Mouse (Mus musculus): ENCODE measurements around the gene Fgfr2.
A peak's percentile ranks its signal among the peaks of the same experiment; 100 is the strongest.

Gene Fgfr2

GRCm38 (mm10) chr7:130800681-130801080 lies 2322.5 kb downstream of the Fgfr2 start:
- DNase-seq: no peak

- DNase-seq: no peak
Observed at GRCm38 (mm10) chr7:130799418-130799817, 2323.7 kb downstream of the Fgfr2 start.

GRCm38 (mm10) chr7:130797524-130797923 lies 2325.6 kb downstream of the Fgfr2 start:
- no peak for DNase-seq

GRCm38 (mm10) chr7:130796786-130797185 lies 2326.4 kb downstream of the Fgfr2 start:
- DNase-seq: no peak

GRCm38 (mm10) chr7:130793671-130794070 lies 2329.5 kb downstream of the Fgfr2 start:
- no peak for DNase-seq

- no peak for DNase-seq
Observed at GRCm38 (mm10) chr7:130789456-130789855, 2333.7 kb downstream of the Fgfr2 start.

GRCm38 (mm10) chr7:130788950-130789349 lies 2334.2 kb downstream of the Fgfr2 start:
- no peak for DNase-seq

GRCm38 (mm10) chr7:130787537-130787936 lies 2335.6 kb downstream of the Fgfr2 start:
- DNase-seq: no peak

- DNase-seq: no peak
Observed at GRCm38 (mm10) chr7:130786708-130787107, 2336.4 kb downstream of the Fgfr2 start.

- no peak for DNase-seq
Observed at GRCm38 (mm10) chr7:130785923-130786575, 2337.1 kb downstream of the Fgfr2 start.

- no peak for DNase-seq
Observed at GRCm38 (mm10) chr7:130782501-130783050, 2340.6 kb downstream of the Fgfr2 start.

- DNase-seq: no peak
Observed at GRCm38 (mm10) chr7:130780866-130781419, 2342.2 kb downstream of the Fgfr2 start.

GRCm38 (mm10) chr7:130773914-130774630 lies 2349.1 kb downstream of the Fgfr2 start, which contains the start of gene Btbd16:
Btbd16 (plus strand) TSS chr7:130774069.
- DNase-seq: no peak

- no peak for DNase-seq
Observed at GRCm38 (mm10) chr7:130773171-130773830, 2349.8 kb downstream of the Fgfr2 start.

- DNase-seq: peak; percentile 75
Observed at GRCm38 (mm10) chr7:130770707-130771106, 2352.4 kb downstream of the Fgfr2 start.

GRCm38 (mm10) chr7:130768151-130768550 lies 2355.0 kb downstream of the Fgfr2 start:
- DNase-seq: no peak

- DNase-seq: no peak
Observed at GRCm38 (mm10) chr7:130766411-130767170, 2356.6 kb downstream of the Fgfr2 start.

GRCm38 (mm10) chr7:130764160-130764559 lies 2359.0 kb downstream of the Fgfr2 start:
- DNase-seq: no peak

GRCm38 (mm10) chr7:130762071-130762897 lies 2360.9 kb downstream of the Fgfr2 start:
- DNase-seq: peak; percentile 76

GRCm38 (mm10) chr7:130757326-130757865 lies 2365.8 kb downstream of the Fgfr2 start:
- no peak for DNase-seq

- no peak for DNase-seq
Observed at GRCm38 (mm10) chr7:130756343-130756835, 2366.8 kb downstream of the Fgfr2 start.

All from right cerebral cortex, adult 18-20 months (tissue).